Mouse (Mus musculus) ovary, postnatal 36 days (tissue): Measurements from ENCODE around the gene Fibin.
A peak's percentile ranks its signal among the peaks of the same experiment; 100 is the strongest.

Experiments
- DNase-seq: peaks from one replicate; pipeline ENCODE4 v3.0.0; 2022; ENCODE audit warnings: low spot score, mixed read lengths

Gene Fibin

GRCm38 (mm10) chr2:110362432-110363283, at the start of gene Fibin:
TSS of gene Fibin (minus strand) at chr2:110363183.
- peak; percentile 54 for DNase-seq

GRCm38 (mm10) chr2:110411428-110411827, 48.4 kb upstream of the Fibin start:
- DNase-seq = no peak

- no peak for DNase-seq
Observed at GRCm38 (mm10) chr2:110408757-110409156, 45.8 kb upstream of the Fibin start.

GRCm38 (mm10) chr2:110392714-110393336, 29.8 kb upstream of the Fibin start:
- no peak for DNase-seq

GRCm38 (mm10) chr2:110390736-110391409, 27.9 kb upstream of the Fibin start:
- DNase-seq = no peak

GRCm38 (mm10) chr2:110379811-110380210, 16.8 kb upstream of the Fibin start:
- DNase-seq = no peak

- no peak for DNase-seq
Observed at GRCm38 (mm10) chr2:110376660-110377059, 13.7 kb upstream of the Fibin start.

- no peak for DNase-seq
Observed at GRCm38 (mm10) chr2:110375475-110375874, 12.5 kb upstream of the Fibin start.

- no peak for DNase-seq
Observed at GRCm38 (mm10) chr2:110373186-110373585, 10.2 kb upstream of the Fibin start.

- no peak for DNase-seq
Observed at GRCm38 (mm10) chr2:110367382-110367887, 4.5 kb upstream of the Fibin start.

- no peak for DNase-seq
Observed at GRCm38 (mm10) chr2:110365401-110365800, 2.4 kb upstream of the Fibin start.

- DNase-seq = no peak
Observed at GRCm38 (mm10) chr2:110363855-110364254, 872 bp upstream of the Fibin start.

- DNase-seq = no peak
Observed at GRCm38 (mm10) chr2:110353302-110353970, 9.5 kb downstream of the Fibin start.

- no peak for DNase-seq
Observed at GRCm38 (mm10) chr2:110351843-110352251, 11.1 kb downstream of the Fibin start.

- DNase-seq = no peak
Observed at GRCm38 (mm10) chr2:110351406-110351805, 11.6 kb downstream of the Fibin start.

- no peak for DNase-seq
Observed at GRCm38 (mm10) chr2:110328953-110329352, 34.0 kb downstream of the Fibin start.

- DNase-seq = no peak
Observed at GRCm38 (mm10) chr2:110319949-110320348, 43.0 kb downstream of the Fibin start.

- DNase-seq = no peak
Observed at GRCm38 (mm10) chr2:110319266-110319665, 43.7 kb downstream of the Fibin start.

- DNase-seq = no peak
Observed at GRCm38 (mm10) chr2:110318719-110319118, 44.3 kb downstream of the Fibin start.

GRCm38 (mm10) chr2:110316116-110316883, 46.7 kb downstream of the Fibin start:
- DNase-seq = no peak

- DNase-seq = peak; percentile 21
Observed at GRCm38 (mm10) chr2:110314509-110315155, 48.4 kb downstream of the Fibin start, which contains the start of gene Bbox1. TSS of gene Bbox1 (minus strand) at chr2:110314560.
